ENCODE assay signal across 22 mouse cellular contexts in the genomic region with DNA sequence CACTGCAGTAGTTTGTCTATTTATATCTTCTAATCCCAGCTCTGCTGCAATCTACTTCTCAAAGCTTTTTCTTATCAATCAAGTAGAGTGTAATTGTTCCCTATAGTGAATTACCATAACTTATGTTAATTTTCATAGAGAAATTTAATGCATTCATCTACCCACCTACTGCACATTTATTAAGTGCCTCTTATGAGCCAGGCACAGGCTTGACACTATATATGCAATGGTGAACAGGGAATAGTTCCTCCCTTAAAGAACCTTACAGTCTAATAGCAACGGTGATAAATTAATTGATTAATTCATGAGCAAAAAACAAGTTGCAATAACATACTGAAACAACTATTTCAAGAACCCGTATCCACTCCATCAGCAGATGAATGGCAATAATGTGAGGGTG.
A peak's percentile ranks its signal among the peaks of the same experiment; 100 is the strongest.
DNase-seq lines count a peak whose midpoint lies in the region; ATAC-seq lines count a peak whose summit lies in the region.
"Had no signal": no experiment of that assay in that cellular context is flagged by ENCODE, and none has a peak within 500 bp of the region (broad histone marks: within the 10 kb centered on the region; RNA-seq: fewer than 3 reads in every experiment).

No protein-coding gene starts in this region.

- ATAC-seq in forebrain, embryonic 13.5 days, result peak; percentile 61
- ATAC-seq in forebrain, embryonic 12.5 days (ENCODE audit: low FRiP score), result no peak
- peak; percentile 66; the same call in 1 of the 2 replicates for ATAC-seq in forebrain, embryonic 16.5 days
- 0 out of 2 replicates have a peak, but pooled peaks have one; percentile 42 for ATAC-seq in hindbrain, embryonic 16.5 days
- no peak for ATAC-seq in hindbrain, embryonic 12.5 days (ENCODE audit: low FRiP score)
- ATAC-seq: activated CD4-positive, CD25-positive, alpha-beta regulatory T cell, adult 4 months; CD4-positive, CD25-positive, alpha-beta regulatory T cell, adult 4 months; Patski had no signal

- H3K4me3 ChIP-seq in forebrain, embryonic 13.5 days, result no peak overlapping the region
- no peak overlapping the region for H3K4me3 ChIP-seq in forebrain, embryonic 12.5 days (replicated peaks)
- H3K4me3 ChIP-seq in forebrain, embryonic 16.5 days (replicated peaks; ENCODE audit: low read length), result no peak overlapping the region
- H3K4me3 ChIP-seq in forebrain, embryonic 10.5 days, result no peak overlapping the region
- no peak overlapping the region for H3K4me3 ChIP-seq in hindbrain, embryonic 16.5 days (ENCODE audit: low read length)
- H3K4me3 ChIP-seq in hindbrain, embryonic 12.5 days, result no peak overlapping the region
- H3K4me3 ChIP-seq: embryonic facial prominence, embryonic 10.5 days; embryonic facial prominence, embryonic 12.5 days had no signal

- no peak overlapping the region for H3K9ac ChIP-seq in forebrain, embryonic 13.5 days
- no peak overlapping the region for H3K9ac ChIP-seq in forebrain, embryonic 12.5 days
- no peak overlapping the region for H3K9ac ChIP-seq in forebrain, embryonic 16.5 days (replicated peaks; ENCODE audit: low read depth, low read length)
- H3K9ac ChIP-seq in hindbrain, embryonic 16.5 days (ENCODE audit: low read depth, low read length), result no peak overlapping the region
- H3K9ac ChIP-seq in hindbrain, embryonic 12.5 days, result no peak overlapping the region
- H3K9ac ChIP-seq: embryonic facial prominence, embryonic 12.5 days had no signal

- WGBS in forebrain, embryonic 13.5 days, result 86% methylated on average over 2 of the region's 2 CpGs
- WGBS in forebrain, embryonic 12.5 days, result 87% methylated on average over 2 of the region's 2 CpGs
- 86% methylated on average over 2 of the region's 2 CpGs for WGBS in forebrain, embryonic 16.5 days
- 92% methylated on average over 2 of the region's 2 CpGs for WGBS in forebrain, embryonic 10.5 days
- WGBS in hindbrain, embryonic 16.5 days, result 79% methylated on average over 2 of the region's 2 CpGs
- WGBS in hindbrain, embryonic 12.5 days, result 86% methylated on average over 2 of the region's 2 CpGs

- DNase-seq in forebrain, embryonic 10.5 days (ENCODE audit: extremely low spot score, low spot score), result no peak
- DNase-seq: adrenal gland, adult 8-10 months; adrenal gland, postnatal 14 days; adrenal gland, postnatal 36 days; B cell, adult 2 months; cerebellum, adult 11-12 months; cerebellum, adult 2 months; cerebellum, adult 9-10 months; cerebellum, postnatal 10 days; cerebellum, postnatal 25 days had no signal

- H3K27me3 ChIP-seq in forebrain, embryonic 13.5 days, result no peaks in the 10 kb centered on the region
- no peaks in the 10 kb centered on the region for H3K27me3 ChIP-seq in forebrain, embryonic 12.5 days
- no peaks in the 10 kb centered on the region for H3K27me3 ChIP-seq in forebrain, embryonic 16.5 days (replicated peaks; ENCODE audit: control insufficient read depth, insufficient read depth, low read length)
- H3K27me3 ChIP-seq in forebrain, embryonic 10.5 days (ENCODE audit: poor library complexity, severe bottlenecking), result no peaks in the 10 kb centered on the region
- no peaks in the 10 kb centered on the region for H3K27me3 ChIP-seq in hindbrain, embryonic 16.5 days (replicated peaks; ENCODE audit: control insufficient read depth, insufficient read depth, low read length)
- H3K27me3 ChIP-seq in hindbrain, embryonic 12.5 days, result no peaks in the 10 kb centered on the region
- H3K27me3 ChIP-seq: CH12.LX; embryonic facial prominence, embryonic 12.5 days; Patski had no signal

- H3K4me2 ChIP-seq in forebrain, embryonic 13.5 days, result no peak overlapping the region
- no peak overlapping the region for H3K4me2 ChIP-seq in forebrain, embryonic 12.5 days
- H3K4me2 ChIP-seq in forebrain, embryonic 16.5 days (ENCODE audit: low read length), result no peak overlapping the region
- H3K4me2 ChIP-seq in hindbrain, embryonic 16.5 days (ENCODE audit: low read length), result no peak overlapping the region
- H3K4me2 ChIP-seq in hindbrain, embryonic 12.5 days (replicated peaks), result no peak overlapping the region
- H3K4me2 ChIP-seq: embryonic facial prominence, embryonic 12.5 days had no signal

- H3K27ac ChIP-seq in forebrain, embryonic 13.5 days, result no peak overlapping the region
- no peak overlapping the region for H3K27ac ChIP-seq in forebrain, embryonic 12.5 days
- no peak overlapping the region for H3K27ac ChIP-seq in forebrain, embryonic 16.5 days (ENCODE audit: low read length)
- H3K27ac ChIP-seq in forebrain, embryonic 10.5 days, result no peak overlapping the region
- no peak overlapping the region for H3K27ac ChIP-seq in hindbrain, embryonic 16.5 days (ENCODE audit: low read depth, low read length)
- H3K27ac ChIP-seq in hindbrain, embryonic 12.5 days, result no peak overlapping the region
- H3K27ac ChIP-seq: embryonic facial prominence, embryonic 10.5 days; embryonic facial prominence, embryonic 12.5 days had no signal

- H3K9me3 ChIP-seq in forebrain, embryonic 13.5 days (replicated peaks), result no peaks in the 10 kb centered on the region
- H3K9me3 ChIP-seq in forebrain, embryonic 12.5 days, result no peaks in the 10 kb centered on the region
- H3K9me3 ChIP-seq in forebrain, embryonic 16.5 days (ENCODE audit: control insufficient read depth, low read length), result no peaks in the 10 kb centered on the region
- H3K9me3 ChIP-seq in forebrain, embryonic 10.5 days, result no peaks in the 10 kb centered on the region
- no peaks in the 10 kb centered on the region for H3K9me3 ChIP-seq in hindbrain, embryonic 16.5 days (ENCODE audit: control insufficient read depth, low read length)
- H3K9me3 ChIP-seq in hindbrain, embryonic 12.5 days (replicated peaks), result no peaks in the 10 kb centered on the region
- H3K9me3 ChIP-seq: embryonic facial prominence, embryonic 10.5 days; embryonic facial prominence, embryonic 12.5 days; G1E had no signal

- no peaks in the 10 kb centered on the region for H3K36me3 ChIP-seq in forebrain, embryonic 13.5 days (ENCODE audit: poor library complexity, severe bottlenecking)
- no peaks in the 10 kb centered on the region for H3K36me3 ChIP-seq in forebrain, embryonic 12.5 days (replicated peaks)
- H3K36me3 ChIP-seq in forebrain, embryonic 16.5 days (ENCODE audit: control insufficient read depth, insufficient read depth), result no peaks in the 10 kb centered on the region
- H3K36me3 ChIP-seq in forebrain, embryonic 10.5 days (replicated peaks), result no peaks in the 10 kb centered on the region
- no peaks in the 10 kb centered on the region for H3K36me3 ChIP-seq in hindbrain, embryonic 16.5 days (ENCODE audit: control insufficient read depth, insufficient read depth, low read length)
- H3K36me3 ChIP-seq in hindbrain, embryonic 12.5 days, result no peaks in the 10 kb centered on the region
- H3K36me3 ChIP-seq: embryonic facial prominence, embryonic 10.5 days; embryonic facial prominence, embryonic 12.5 days; G1E had no signal

- H3K4me1 ChIP-seq in forebrain, embryonic 13.5 days, result peaks cover 4% of the 10 kb centered on the region; the same call in 1 of the 2 replicates
- H3K4me1 ChIP-seq in forebrain, embryonic 12.5 days, result 0 out of 2 replicates have a peak, but pooled peaks cover 5% of the 10 kb centered on the region
- H3K4me1 ChIP-seq in forebrain, embryonic 16.5 days (replicated peaks; ENCODE audit: control insufficient read depth, insufficient read depth, low read length), result no peaks in the 10 kb centered on the region
- H3K4me1 ChIP-seq in forebrain, embryonic 10.5 days, result no peaks in the 10 kb centered on the region
- no peaks in the 10 kb centered on the region for H3K4me1 ChIP-seq in hindbrain, embryonic 16.5 days (ENCODE audit: control insufficient read depth, insufficient read depth, low read depth, low read length)
- H3K4me1 ChIP-seq in hindbrain, embryonic 12.5 days, result no peaks in the 10 kb centered on the region
- H3K4me1 ChIP-seq: embryonic facial prominence, embryonic 10.5 days; embryonic facial prominence, embryonic 12.5 days had no signal

Comparison
In these comparisons a context has a peak if more than half of its experiments do, and no peak if none do; other contexts are left out.
1. ATAC-seq: peak in forebrain, embryonic 13.5 days (single experiment), forebrain, embryonic 16.5 days (single experiment) and hindbrain, embryonic 16.5 days (single experiment); none in forebrain, embryonic 12.5 days (single experiment) and hindbrain, embryonic 12.5 days (single experiment).